Mouse (Mus musculus): Measurements from ENCODE around the gene Copa.
A peak's percentile ranks its signal among the peaks of the same experiment; 100 is the strongest.

The Copa gene

GRCm38 (mm10) chr1:172082101-172082898 lies at the start of gene Copa, which contains the start of gene Ncstn:
TSS of gene Copa (plus strand) at chr1:172082529.
TSS of gene Ncstn (minus strand) at chr1:172082795.
- peak; percentile 84 to 92 for DNase-seq

- no peak for DNase-seq
These were observed 35.9 kb upstream of the Copa start for GRCm38 (mm10) chr1:172046410-172046809.

DNA sequence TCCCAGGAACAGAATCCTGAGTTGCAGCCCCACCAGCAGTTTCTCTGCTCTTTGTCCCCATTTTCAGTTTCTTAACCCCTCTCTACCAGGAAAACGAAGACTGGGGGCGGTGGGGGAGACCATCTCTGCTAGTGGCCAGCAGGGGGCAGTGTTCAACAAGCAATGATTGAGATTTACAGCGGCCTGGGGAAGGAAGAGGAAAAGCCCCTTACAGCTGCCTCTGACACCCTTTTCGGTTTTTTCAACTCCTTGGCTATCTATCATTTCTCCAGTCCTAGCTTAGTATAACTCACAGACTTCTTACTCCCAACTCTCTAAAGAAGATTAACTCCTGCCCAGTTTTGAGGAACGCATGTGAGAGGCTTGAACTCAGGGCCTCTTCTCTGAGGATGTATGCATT lies 35.4 kb upstream of the Copa start:
- DNase-seq: peak; percentile 35 to 43

GRCm38 (mm10) chr1:172048241-172048734 lies 34.0 kb upstream of the Copa start:
- DNase-seq: no peak

DNA sequence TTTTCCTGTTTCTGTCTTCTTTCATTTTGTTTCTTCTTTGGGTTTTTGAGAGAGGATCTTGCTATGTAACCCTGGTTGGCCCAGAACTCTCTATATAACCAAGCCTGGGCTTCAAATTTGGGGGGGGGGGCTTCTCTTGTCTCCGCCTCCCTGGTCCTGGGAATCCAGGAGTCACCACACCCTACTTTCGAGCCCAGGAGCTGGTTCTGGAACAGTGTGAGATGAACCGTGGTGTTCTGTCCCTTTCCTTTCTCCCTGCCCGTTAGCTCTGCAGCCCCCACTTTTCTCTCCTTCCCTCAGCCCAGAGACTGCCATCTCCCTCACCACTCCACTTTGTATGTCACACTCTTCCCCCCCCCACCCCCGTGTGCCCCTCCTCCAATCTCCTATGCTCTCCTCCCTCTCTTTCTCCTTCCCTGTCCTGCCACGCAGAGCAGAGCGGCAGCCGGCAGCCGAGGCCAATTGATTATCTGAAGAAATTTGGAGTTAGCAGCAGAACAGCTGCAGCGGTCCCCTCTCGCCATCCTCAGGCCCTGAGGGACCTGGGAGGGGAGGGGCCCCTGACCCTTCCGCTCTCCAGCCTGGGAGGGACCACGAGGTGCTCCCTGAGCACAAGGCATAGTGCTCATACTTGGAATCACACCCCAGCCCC lies 33.1 kb upstream of the Copa start:
- DNase-seq: no peak

DNA sequence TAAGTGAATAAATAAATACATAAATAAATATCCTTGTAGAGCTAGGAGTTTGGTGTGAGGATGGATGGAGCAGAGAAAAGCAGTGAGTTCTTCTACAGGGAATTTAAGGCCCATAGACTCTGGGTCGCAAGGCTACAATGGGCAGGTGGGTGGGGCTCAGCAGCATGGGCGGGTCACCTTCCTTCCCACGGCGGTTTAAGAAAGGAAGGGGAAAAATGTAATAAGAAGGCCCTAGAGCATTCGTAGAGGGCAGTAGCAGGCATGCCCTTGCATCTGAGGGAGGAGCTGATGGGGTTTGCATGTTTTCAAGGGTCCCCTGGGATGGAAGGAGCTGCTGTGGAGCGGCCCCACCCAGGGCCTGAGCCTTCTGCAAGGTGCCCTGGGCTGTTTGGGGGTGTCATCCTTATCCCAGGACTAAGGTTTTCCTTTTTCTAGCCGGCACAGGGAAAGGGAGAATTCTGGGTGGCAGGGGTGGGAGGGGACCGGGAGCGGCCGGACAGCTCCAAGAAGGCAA lies 29.5 kb upstream of the Copa start:
- no peak for DNase-seq

DNA sequence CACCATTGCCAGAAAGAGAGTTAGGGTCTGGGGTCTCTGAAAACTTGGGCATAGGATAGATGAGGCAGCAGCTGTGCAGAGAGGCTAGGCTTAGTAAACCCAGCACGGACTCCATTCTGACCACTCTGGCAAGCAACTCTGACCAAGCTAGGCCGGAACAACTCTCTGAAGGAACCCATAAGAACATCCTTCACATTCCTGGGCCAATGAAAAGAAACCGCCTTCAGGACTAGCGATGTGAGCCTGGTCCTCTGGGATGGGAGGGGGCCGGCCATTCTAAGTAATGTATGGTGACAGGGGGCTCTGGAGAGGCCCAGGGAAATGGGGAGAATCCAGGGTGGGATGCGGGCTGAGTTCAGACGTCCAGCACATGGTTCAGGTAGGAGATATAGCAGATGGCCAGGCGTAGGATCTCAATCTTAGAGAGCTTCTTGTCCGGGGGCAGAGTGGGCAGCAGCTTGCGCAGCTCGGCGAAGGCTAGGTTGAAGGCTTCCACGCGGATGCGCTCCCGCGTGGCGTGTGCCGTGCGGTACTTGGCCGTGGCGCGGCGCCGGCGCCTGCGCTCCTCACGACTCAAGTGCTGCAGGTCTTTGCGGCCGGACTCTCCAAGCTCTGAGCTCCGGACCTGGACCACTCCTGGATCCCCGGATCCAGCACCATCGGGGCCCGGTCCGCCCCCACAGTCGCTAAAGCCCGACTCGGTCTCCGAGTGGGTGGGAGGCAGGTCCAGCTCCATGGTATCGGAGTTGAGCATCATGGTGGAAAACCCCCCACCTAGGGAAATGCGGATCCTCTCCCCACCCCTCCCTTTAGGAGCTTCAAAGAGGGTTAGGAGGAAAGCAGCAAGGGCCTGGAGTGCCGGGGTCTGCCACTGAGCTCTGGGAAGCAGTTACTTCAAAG lies 28.5 kb upstream of the Copa start:
- no peak for DNase-seq

DNA sequence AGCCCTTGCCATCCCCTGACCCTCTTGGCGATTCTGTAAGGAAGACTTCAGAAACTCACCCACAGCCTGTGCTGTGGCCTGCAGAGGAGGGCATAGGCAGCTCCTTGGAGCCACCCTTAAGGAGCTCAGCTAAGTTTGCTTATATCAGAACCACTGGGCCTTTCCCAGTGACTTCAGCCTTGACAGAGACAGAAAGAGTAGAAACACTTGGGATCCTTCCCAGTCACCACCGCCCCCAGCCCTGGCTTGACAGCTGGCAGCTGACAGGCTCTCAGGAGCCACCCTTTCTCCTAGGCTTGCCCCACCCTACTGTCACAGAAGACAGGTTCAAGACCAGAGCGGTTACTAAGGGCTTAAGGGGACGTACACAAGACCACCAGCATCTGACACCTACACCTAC lies 26.1 kb upstream of the Copa start:
- no peak for DNase-seq

DNA sequence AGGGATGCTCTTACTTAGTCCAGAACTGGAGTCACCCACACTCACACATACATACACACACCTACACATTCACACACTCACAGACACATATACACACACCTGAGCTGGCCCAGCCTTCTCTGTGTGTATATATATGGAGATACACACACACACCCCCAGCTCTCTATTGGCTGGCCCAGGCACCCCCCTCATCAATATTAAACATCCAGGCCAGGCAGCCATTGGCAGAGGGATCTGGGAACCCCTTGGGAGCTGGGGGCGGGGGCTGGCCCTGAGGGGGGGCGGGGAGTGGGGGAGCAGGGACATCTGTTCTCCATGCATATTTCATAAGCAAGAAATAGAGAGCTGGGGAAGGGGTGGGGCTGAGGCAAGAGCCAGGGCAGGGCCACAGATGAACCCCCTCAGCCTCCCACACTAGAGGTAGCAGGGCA lies 24.8 kb upstream of the Copa start, which contains the start of gene Nhlh1:
Nhlh1 (minus strand) TSS at position 83 of the 431 bp plus-strand sequence.
- DNase-seq: no peak

DNA sequence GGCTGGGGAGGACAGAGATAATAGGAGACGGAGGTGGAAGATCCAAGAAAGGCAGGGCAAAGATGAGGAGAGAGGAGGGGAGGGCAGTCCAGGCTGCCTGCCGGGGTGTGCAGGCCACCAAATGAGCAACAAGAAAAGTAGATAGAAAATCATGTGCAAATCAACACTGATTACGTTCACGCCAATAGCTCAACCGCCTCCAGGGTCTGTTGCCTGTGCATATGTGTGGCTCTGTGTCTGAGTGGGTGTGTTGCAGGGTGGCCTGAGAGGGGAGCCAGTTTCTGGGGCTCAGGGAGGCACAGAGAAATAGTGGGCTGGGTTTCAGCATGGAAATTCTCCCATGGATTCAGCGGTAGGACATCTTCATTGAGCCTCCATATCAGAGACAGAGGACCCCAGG lies 24.0 kb upstream of the Copa start:
- no peak for DNase-seq

GRCm38 (mm10) chr1:172058874-172059273 lies 23.5 kb upstream of the Copa start:
- no peak for DNase-seq

DNA sequence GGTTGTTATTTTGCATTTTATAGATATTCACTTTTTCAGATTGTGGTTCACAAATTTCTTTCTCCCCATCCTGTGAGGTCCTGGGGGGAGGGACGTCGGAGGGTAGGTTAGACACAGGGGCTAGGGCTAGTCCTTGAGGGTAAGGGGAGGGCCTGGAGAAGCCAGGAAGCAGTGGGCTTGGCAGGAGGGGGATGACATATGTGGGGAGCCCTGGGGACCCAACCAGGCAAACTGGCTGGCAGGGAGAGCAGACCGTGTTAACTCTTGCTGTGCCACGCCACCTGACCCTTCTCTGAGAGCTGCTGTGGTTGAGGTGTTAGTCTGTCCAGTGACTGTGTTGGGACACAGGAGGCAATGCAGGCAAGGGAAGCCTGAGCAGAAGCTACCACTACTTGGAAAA lies 21.7 kb upstream of the Copa start:
- no peak for DNase-seq

DNA sequence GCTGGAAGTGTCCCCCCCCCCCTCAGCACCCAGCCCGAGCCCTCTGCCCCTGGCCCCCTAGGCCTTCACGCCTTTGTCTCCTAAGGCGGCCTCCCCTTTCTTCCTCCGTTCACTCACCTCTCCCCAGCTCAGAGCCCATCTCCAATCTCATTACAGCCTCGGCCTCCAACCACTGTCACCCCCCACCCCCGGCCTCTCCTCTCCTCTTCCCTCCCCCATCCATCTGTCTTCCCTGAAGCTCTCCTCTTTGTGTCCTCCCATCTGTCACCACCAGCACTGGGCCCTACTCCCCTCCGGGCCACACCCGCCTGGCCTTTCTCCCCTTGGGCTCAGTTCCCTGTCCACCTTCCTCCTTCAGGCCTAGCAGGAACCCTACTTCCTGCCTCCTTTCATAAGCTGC lies 21.1 kb upstream of the Copa start:
- DNase-seq: no peak

GRCm38 (mm10) chr1:172062101-172062500 lies 20.2 kb upstream of the Copa start:
- no peak for DNase-seq

GRCm38 (mm10) chr1:172063291-172064023 lies 18.9 kb upstream of the Copa start:
- DNase-seq: no peak

GRCm38 (mm10) chr1:172064613-172065141 lies 17.7 kb upstream of the Copa start:
- no peak for DNase-seq

- no peak for DNase-seq
These were observed 12.1 kb upstream of the Copa start for GRCm38 (mm10) chr1:172070227-172070626.

DNA sequence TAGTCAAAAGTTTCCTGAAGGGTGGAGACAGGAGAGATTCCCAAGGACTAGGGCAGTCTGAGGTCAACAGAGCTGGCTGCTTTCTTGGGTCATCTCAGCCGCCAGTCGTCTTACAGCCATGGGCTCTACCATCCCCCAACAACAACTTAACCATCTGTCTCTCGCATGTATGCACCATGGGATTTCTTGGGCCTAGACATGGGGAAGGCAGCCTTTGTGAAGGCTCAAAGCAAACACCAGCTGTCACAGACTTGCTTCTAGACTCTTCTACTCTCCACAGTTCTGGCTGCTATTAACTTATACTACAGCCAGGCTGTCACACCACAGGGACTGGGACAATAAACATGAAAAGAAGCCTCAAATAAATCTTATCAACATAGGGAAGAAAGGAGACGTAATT lies 10.8 kb upstream of the Copa start:
- no peak for DNase-seq

- DNase-seq: no peak
These were observed 9.7 kb upstream of the Copa start for GRCm38 (mm10) chr1:172072604-172073003.

- DNase-seq: no peak
These were observed 4.3 kb upstream of the Copa start for GRCm38 (mm10) chr1:172077981-172078380.

GRCm38 (mm10) chr1:172082899-172083445 lies 643 bp downstream of the Copa start:
- no peak for DNase-seq

Data from thymus, adult 18-20 months (tissue).